Mouse (Mus musculus) kidney, postnatal 4 days (tissue): ENCODE results near the gene Llgl1.

ENCODE experiments used
- DNase-seq, 2 experiments: peaks; one replicate each; pipeline ENCODE4 v3.0.0; 2021; ENCODE audit warnings: mixed read lengths in 2 of 2

The Llgl1 gene

GRCm38 (mm10) chr11:60726601-60727391 lies 27.3 kb downstream of the Llgl1 start, which contains the start of gene Flii:
Flii (minus strand) TSS chr11:60727263.
- peak; percentile 90 to 93 for DNase-seq

GRCm38 (mm10) chr11:60727392-60728140 lies 28.0 kb downstream of the Llgl1 start:
- no peak for DNase-seq

- peak; percentile 96 to 98 for DNase-seq
Measured at GRCm38 (mm10) chr11:60728260-60728761, 28.8 kb downstream of the Llgl1 start, which contains the start of gene Mief2. Mief2 (plus strand) TSS chr11:60728398.

GRCm38 (mm10) chr11:60729217-60729641 lies 29.7 kb downstream of the Llgl1 start:
- DNase-seq, result no peak

- DNase-seq, result no peak
Measured at GRCm38 (mm10) chr11:60730169-60730568, 30.6 kb downstream of the Llgl1 start.

GRCm38 (mm10) chr11:60731251-60731650 lies 31.7 kb downstream of the Llgl1 start:
- no peak for DNase-seq

- no peak for DNase-seq
Measured at GRCm38 (mm10) chr11:60734206-60734605, 34.7 kb downstream of the Llgl1 start.

GRCm38 (mm10) chr11:60735191-60735590 lies 35.7 kb downstream of the Llgl1 start:
- DNase-seq, result no peak

GRCm38 (mm10) chr11:60736491-60736890 lies 37.0 kb downstream of the Llgl1 start:
- no peak for DNase-seq

GRCm38 (mm10) chr11:60737450-60737849 lies 37.9 kb downstream of the Llgl1 start:
- no peak for DNase-seq

- no peak for DNase-seq
Measured at GRCm38 (mm10) chr11:60740321-60740720, 40.8 kb downstream of the Llgl1 start.

GRCm38 (mm10) chr11:60755570-60755969 lies 56.0 kb downstream of the Llgl1 start:
- no peak for DNase-seq

- no peak for DNase-seq
Measured at GRCm38 (mm10) chr11:60761681-60762080, 62.2 kb downstream of the Llgl1 start.
